Mouse (Mus musculus): ENCODE data around the gene Lmnb2.

DNA sequence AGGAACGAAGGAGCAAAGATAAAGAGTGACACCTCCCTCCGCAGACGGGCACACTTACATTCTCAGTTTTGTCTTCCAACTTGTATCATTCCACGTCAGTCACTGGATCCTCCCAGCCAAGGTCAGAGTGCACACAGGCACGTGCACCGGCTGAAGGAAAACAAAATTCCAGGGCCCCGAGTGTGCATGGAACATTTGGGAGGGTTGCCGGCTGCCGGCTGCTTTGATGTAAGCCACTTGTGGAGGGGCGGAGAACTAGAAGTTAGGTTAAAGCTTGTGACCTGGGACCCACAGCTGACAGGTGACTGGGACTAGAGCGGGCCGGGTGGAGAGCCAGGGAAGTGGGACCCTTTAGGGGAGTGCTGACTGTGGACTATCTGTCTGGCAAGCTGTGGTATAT lies 48.3 kb upstream of the Lmnb2 start:
- no peak for TF ChIP-seq CTCF (IDR thresholded peaks at IDR 0.05; ENCODE audit: extremely low read depth, insufficient read depth, insufficient read length, insufficient replicate concordance)
- TF ChIP-seq POLR2A (IDR thresholded peaks at IDR 0.05; ENCODE audit: low read depth, low read length), result no peak
